Mouse (Mus musculus): ENCODE data around the gene Cldn34b1. TPM values are rescaled to one million over a fixed set of nuclear protein-coding genes. Genes with fewer than 3 reads are reported as not detected.
"Not testable (repeated sequence)": the region's sequence is repeated elsewhere in the genome, so short reads cannot be mapped to it uniquely, and the experiment has no call there.

Cldn34b1 gene
- not detected in 2 replicates for polyA plus RNA-seq (2012; ENCODE audit: insufficient read depth, low replicate concordance)

- not testable (repeated sequence) for H3K4me3 ChIP-seq (replicated peaks); H3K4me1 ChIP-seq; H3K36me3 ChIP-seq (replicated peaks; ENCODE audit: low read length); H3K27me3 ChIP-seq (replicated peaks); H3K9me3 ChIP-seq
Observed at GRCm38 (mm10) chrX:154890167-154890566, at the start of gene Cldn34b1. Cldn34b1 (minus strand) TSS chrX:154890267.

DNA sequence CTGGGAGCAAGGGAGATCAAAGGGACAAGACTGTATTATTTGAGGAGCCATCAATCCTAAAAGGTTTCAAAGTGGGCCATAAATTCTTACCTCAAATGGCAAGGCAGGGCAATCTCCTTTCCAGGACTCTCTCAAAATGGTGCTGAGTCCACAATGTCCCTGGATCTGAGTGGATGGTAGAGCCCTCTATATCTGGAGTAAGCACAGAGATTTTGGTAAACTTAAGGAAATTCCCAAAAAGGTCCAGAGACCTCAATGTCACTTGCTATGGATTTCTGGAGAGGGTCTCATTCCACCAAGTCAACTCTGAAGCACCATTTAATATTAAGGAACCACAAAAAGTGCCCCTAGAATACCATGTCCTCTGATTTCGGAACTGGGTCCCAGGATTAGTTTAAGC lies 45.8 kb upstream of the Cldn34b1 start, which contains the start of gene Magea6:
Gene Magea6 (minus strand): TSS at position 101 of the 400 bp plus-strand sequence.
- not testable (repeated sequence) for H3K36me3 ChIP-seq (replicated peaks; ENCODE audit: low read length); H3K9me3 ChIP-seq; H3K4me3 ChIP-seq (replicated peaks); H3K4me1 ChIP-seq; H3K27me3 ChIP-seq (replicated peaks)

Other genes with a start within 250 kb of the Cldn34b1 start
- gene Magea6, start 45.7 kb upstream of the Cldn34b1 start, polyA plus RNA-seq (2012; ENCODE audit: insufficient read depth, low replicate concordance) = not detected in 2 replicates
- not detected in 2 replicates for gene Magea3, start 59.2 kb upstream of the Cldn34b1 start, polyA plus RNA-seq (2012; ENCODE audit: insufficient read depth, low replicate concordance)
- not detected in 2 replicates for gene Magea8, start 105.6 kb upstream of the Cldn34b1 start, polyA plus RNA-seq (2012; ENCODE audit: insufficient read depth, low replicate concordance)
- gene Magea5, start 172.9 kb upstream of the Cldn34b1 start, polyA plus RNA-seq (2012; ENCODE audit: insufficient read depth, low replicate concordance) = not detected in 2 replicates
- not detected in 2 replicates for gene Magea1, start 199.5 kb upstream of the Cldn34b1 start, polyA plus RNA-seq (2012; ENCODE audit: insufficient read depth, low replicate concordance)
- not detected in 2 replicates for gene Magea2, start 203.4 kb upstream of the Cldn34b1 start, polyA plus RNA-seq (2012; ENCODE audit: insufficient read depth, low replicate concordance)
- not detected in 2 replicates for gene Cldn34b2, start 238.1 kb upstream of the Cldn34b1 start, polyA plus RNA-seq (2012; ENCODE audit: insufficient read depth, low replicate concordance)